Mouse (Mus musculus) midbrain, embryonic 12.5 days (tissue): ENCODE results near the gene Tmco5. TPM values are rescaled to one million over a fixed set of nuclear protein-coding genes. Genes with fewer than 3 reads are reported as not detected.

Experiments used
- ATAC-seq: fragments of 200-750 bp; cut with Nextera tagmentation; 2 replicates; pipeline ENCODE4 v1.8.0; 2017; ENCODE audit warnings: low read depth, moderate TSS enrichment, moderate library complexity; ENCODE audit not compliant: low FRiP score
- H3K27ac ChIP-seq: fragments of 300-500 bp; sonication (generic); replicated peaks from 2 replicates; pipeline ENCODE4 v1.5.1; 2016; ENCODE audit warnings: mild to moderate bottlenecking
- H3K27me3 ChIP-seq: fragments of 300-500 bp; sonication (generic); 2 replicates; pipeline ENCODE4 v1.6.1; 2016; ENCODE audit warnings: mild to moderate bottlenecking
- H3K36me3 ChIP-seq: fragments of 300-500 bp; sonication (generic); 2 replicates; pipeline ENCODE4 v1.6.1; 2016
- H3K4me1 ChIP-seq: fragments of 300-500 bp; sonication (generic); 2 replicates; pipeline ENCODE4 v1.6.1; 2016
- H3K4me2 ChIP-seq: fragments of 300-500 bp; sonication (generic); replicated peaks from 2 replicates; pipeline ENCODE4 v1.6.1; 2016; ENCODE audit warnings: mild to moderate bottlenecking, moderate library complexity
- H3K4me3 ChIP-seq: fragments of 300-500 bp; sonication (generic); 2 replicates; pipeline ENCODE4 v1.5.1; 2016; ENCODE audit warnings: mild to moderate bottlenecking
- H3K9ac ChIP-seq: fragments of 300-500 bp; sonication (generic); replicated peaks from 2 replicates; pipeline ENCODE4 v1.6.1; 2016; ENCODE audit warnings: mild to moderate bottlenecking, moderate library complexity
- H3K9me3 ChIP-seq: fragments of 300-500 bp; sonication (generic); 2 replicates; pipeline ENCODE4 v1.6.1; 2016; ENCODE audit warnings: mild to moderate bottlenecking
- WGBS: fragments of 180-500 bp; shearing (Covaris S2); methylation state at CpG from one replicate; pipeline ENCODE4 v1.1.7; 2016; 5-methylcytosine and 5-hydroxymethylcytosine counted together
- polyA plus RNA-seq: library from polyadenylated mRNA; unstranded; fragments of >200 nt; fragmentation: Nextera tagmentation; extraction: Ambion mirVana; gene quantifications from 2 replicates; pipeline ENCODE4 v1.2.1, GENCODE M21; 2016

Tmco5 gene
- polyA plus RNA-seq: not detected in 2 replicates

- no peak for ATAC-seq
These were observed at the start of gene Tmco5 for GRCm38 (mm10) chr2:116878391-116878790. Gene Tmco5 (plus strand): TSS chr2:116878691.

GRCm38 (mm10) chr2:116831863-116832262 lies 46.6 kb upstream of the Tmco5 start:
- no peak for ATAC-seq
- Histone ChIP-seq H3K9me3 (no peaks in the 10 kb centered on the region), H3K4me1 (no peaks in the 10 kb centered on the region), H3K4me2 (no peak overlapping the region), H3K27ac (no peak overlapping the region), H3K27me3 (no peaks in the 10 kb centered on the region), H3K4me3 (no peak overlapping the region), H3K9ac (no peak overlapping the region), H3K36me3 (no peaks in the 10 kb centered on the region)
- 72% methylated on average over 11 of the region's 11 CpGs for WGBS

More at GRCm38 (mm10) chr2:116878391-116878790, at the start of gene Tmco5:
- Histone ChIP-seq H3K27ac (no peak within 1 kb of the TSS), H3K36me3 (no peaks in the 10 kb centered on the region), H3K4me2 (no peak within 1 kb of the TSS), H3K27me3 (no peaks in the 10 kb centered on the region), H3K4me3 (no peak within 1 kb of the TSS), H3K4me1 (peaks cover 4% of the 10 kb centered on the region; the same call in 1 of the 2 replicates), H3K9ac (no peak within 1 kb of the TSS), H3K9me3 (no peaks in the 10 kb centered on the region)
- 92% methylated on average over 3 of the region's 3 CpGs for WGBS

- no peaks in the 10 kb centered on the region for H3K27me3 ChIP-seq
- H3K4me2 ChIP-seq: no peak overlapping the region
- 21% methylated on average over 3 of the region's 3 CpGs for WGBS
- no peaks in the 10 kb centered on the region for H3K36me3 ChIP-seq
- peaks cover 3% of the 10 kb centered on the region; the same call in 1 of the 2 replicates for H3K4me1 ChIP-seq
- ATAC-seq: no peak
- H3K9me3 ChIP-seq: no peaks in the 10 kb centered on the region
- no peak overlapping the region for H3K27ac ChIP-seq
- H3K4me3 ChIP-seq: no peak overlapping the region
- H3K9ac ChIP-seq: no peak overlapping the region
These were observed 40.7 kb upstream of the Tmco5 start for GRCm38 (mm10) chr2:116837829-116838228.

DNA sequence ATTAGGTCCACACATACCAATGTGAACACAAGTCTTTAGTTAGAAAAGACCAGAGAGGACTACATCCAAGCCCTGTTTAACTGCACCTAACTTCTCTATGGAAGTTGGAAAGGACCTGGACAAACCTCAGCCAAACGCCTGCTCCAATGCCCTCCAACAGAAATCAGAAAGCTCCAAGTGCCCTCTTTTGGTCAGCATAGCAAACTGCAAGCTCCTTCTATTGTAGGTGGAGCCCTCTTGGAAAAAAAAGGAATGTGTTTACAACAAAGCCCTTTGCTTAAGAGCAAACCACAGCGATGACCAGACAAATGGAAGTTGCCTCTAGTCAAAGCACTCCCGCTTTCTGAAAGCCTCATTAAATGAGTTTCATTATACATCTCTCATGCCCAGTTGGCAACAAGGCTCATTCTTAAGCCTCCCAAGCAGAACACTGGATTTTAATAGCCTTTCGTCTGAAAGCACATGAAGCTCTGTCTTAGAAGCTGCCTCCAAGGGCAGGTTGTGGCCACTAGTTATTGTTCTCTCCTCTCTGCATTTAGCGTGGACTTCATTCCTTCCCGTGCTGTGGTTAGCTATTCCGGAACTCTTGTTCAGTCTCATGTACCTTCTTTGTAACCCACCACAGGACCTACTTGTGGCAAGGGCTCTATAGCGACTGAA lies 39.8 kb upstream of the Tmco5 start:
- H3K27me3 ChIP-seq: no peaks in the 10 kb centered on the region
- H3K27ac ChIP-seq: no peak overlapping the region
- H3K9ac ChIP-seq: no peak overlapping the region
- H3K4me2 ChIP-seq: peak overlapping the region; percentile 19; the same call in 1 of the 2 replicates
- WGBS: 29% methylated on average over 8 of the region's 8 CpGs
- H3K4me1 ChIP-seq: peaks cover 3% of the 10 kb centered on the region; the same call in 1 of the 2 replicates
- no peaks in the 10 kb centered on the region for H3K36me3 ChIP-seq
- no peaks in the 10 kb centered on the region for H3K9me3 ChIP-seq
- H3K4me3 ChIP-seq: no peak overlapping the region
- peak; percentile 72 for ATAC-seq

DNA sequence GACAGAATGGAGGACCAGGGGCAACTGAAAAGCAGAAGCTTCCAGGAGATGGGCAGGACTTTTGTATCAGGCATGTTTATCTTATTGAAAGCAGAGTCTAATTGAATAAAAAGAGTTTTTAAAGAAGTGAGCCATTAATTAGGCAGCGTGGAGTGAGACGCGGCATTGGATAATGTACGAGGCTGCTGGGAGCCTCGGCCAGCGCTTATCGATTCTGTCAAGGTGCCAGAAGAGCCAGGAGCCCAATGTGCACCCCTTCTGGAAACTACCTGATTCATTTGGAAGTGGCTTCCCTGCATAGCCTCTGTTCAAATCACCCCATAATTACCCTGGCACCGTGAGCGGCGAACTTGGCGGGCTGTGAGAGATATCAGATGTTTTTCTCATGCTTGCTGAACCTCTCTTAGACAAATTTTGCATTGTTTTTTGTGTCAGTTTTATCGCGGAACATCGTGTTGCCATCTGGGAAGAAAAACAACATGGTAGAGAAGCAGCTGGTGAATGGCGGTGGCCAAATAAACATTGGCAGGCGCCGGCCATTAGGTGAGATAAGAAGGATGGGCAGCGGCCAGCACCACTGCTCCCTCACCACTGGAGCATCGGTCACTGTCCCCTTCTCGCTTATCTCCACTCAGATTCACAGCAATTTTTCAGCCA lies 28.4 kb upstream of the Tmco5 start:
- no peaks in the 10 kb centered on the region; the same call in 1 of the 2 replicates for H3K4me1 ChIP-seq
- no peak overlapping the region for H3K4me2 ChIP-seq
- WGBS: 93% methylated on average over 20 of the region's 20 CpGs
- H3K36me3 ChIP-seq: no peaks in the 10 kb centered on the region
- H3K9me3 ChIP-seq: no peaks in the 10 kb centered on the region
- no peak for ATAC-seq
- no peaks in the 10 kb centered on the region for H3K27me3 ChIP-seq
- H3K9ac ChIP-seq: no peak overlapping the region
- no peak overlapping the region for H3K27ac ChIP-seq
- H3K4me3 ChIP-seq: no peak overlapping the region

DNA sequence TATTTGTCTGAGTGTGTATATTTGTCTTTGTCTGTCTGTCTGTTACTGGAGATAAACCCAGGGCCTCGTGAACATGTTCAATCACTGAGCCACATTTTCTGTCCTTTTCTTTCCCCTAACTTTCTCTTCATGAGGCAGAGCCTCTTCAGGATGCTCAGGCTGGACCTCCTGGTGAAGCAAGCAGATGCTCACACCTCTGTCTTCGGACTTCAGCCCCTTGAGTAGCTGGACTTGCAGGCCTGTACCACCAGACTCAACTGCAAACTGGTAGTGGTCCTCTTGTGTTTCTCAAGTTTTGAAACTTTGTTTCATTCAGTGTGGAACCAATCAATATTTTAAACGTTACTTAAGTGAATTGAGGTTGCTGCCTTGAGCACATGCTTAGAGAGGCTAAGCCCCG lies 27.1 kb upstream of the Tmco5 start:
- WGBS: 83% methylated on average over 4 of the region's 4 CpGs
- no peaks in the 10 kb centered on the region for H3K36me3 ChIP-seq
- ATAC-seq: no peak

GRCm38 (mm10) chr2:116852249-116852648 lies 26.2 kb upstream of the Tmco5 start:
- WGBS: 46% methylated on average over 5 of the region's 5 CpGs
- Histone ChIP-seq H3K36me3 (no peaks in the 10 kb centered on the region), H3K27me3 (no peaks in the 10 kb centered on the region), H3K27ac (no peak overlapping the region), H3K9me3 (no peaks in the 10 kb centered on the region), H3K9ac (no peak overlapping the region), H3K4me1 (no peaks in the 10 kb centered on the region; the same call in 1 of the 2 replicates), H3K4me3 (no peak overlapping the region), H3K4me2 (no peak overlapping the region)
- no peak for ATAC-seq

More for the DNA sequence above, 27.1 kb upstream of the Tmco5 start:
- H3K9ac ChIP-seq: no peak overlapping the region
- no peaks in the 10 kb centered on the region for H3K27me3 ChIP-seq
- no peak overlapping the region for H3K4me2 ChIP-seq
- H3K9me3 ChIP-seq: no peaks in the 10 kb centered on the region
- no peak overlapping the region for H3K27ac ChIP-seq
- H3K4me1 ChIP-seq: no peaks in the 10 kb centered on the region; the same call in 1 of the 2 replicates
- H3K4me3 ChIP-seq: no peak overlapping the region

DNA sequence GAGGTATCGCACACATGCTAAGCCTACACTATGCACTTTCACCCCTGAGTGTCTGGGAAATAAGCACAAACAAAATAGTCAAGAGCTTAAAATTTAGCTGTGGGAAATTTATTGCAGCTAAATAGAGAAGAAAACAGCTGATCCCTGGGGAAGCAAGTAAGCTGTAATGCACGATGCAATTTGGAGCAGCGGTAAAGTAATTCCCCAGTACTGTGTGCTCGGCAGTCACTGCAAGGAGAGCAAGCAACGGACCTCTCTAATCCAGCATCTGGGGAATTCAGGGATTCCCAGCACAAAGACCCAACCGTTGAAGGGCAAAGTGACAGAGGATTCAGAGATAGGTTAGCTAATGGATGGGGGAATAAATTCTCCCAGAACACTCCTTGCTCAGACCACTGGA lies 19.8 kb upstream of the Tmco5 start:
- ATAC-seq: no peak

DNA sequence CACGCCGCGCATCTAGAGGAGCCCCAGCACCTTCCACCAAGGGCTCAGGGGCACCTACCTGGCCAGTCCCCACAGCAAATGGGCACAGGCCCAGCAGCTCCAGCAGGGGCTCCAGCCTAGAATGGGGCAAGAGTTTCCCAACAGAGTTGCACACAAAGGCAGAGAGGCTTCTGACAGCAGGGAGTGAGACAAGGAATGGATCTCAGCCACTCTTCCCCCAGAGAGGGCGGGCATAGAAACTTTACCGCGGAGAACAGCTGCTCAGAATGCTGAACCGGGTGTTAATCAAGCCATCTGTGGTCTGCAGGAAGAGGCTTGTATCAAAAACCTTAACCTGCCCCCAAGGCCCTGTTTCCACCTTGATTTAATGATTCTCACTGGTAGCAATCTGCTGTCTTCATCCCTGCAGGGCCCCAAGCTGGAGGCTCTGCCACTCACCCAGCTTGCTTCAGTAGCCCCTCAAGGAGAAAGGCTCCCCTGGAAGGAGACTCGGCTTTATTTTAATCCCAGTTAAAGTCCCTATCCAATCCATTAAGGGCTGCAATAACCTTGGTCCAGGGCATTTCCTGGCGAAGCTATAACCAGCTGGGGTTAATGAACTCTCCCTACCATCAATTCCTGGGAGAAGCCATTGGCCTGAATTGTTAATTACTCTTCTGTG lies 1.4 kb upstream of the Tmco5 start:
- H3K4me1 ChIP-seq: peaks cover 4% of the 10 kb centered on the region; the same call in 1 of the 2 replicates
- H3K27ac ChIP-seq: 0 out of 2 replicates have a peak overlapping the region, but pooled peaks have one; percentile 15
- H3K4me3 ChIP-seq: no peak overlapping the region
- H3K9me3 ChIP-seq: no peaks in the 10 kb centered on the region
- no peaks in the 10 kb centered on the region for H3K27me3 ChIP-seq
- ATAC-seq: 0 out of 2 replicates have a peak, but pooled peaks have one; percentile 19
- 34% methylated on average over 9 of the region's 9 CpGs for WGBS
- H3K36me3 ChIP-seq: no peaks in the 10 kb centered on the region
- no peak overlapping the region for H3K9ac ChIP-seq
- no peak overlapping the region for H3K4me2 ChIP-seq

More for the DNA sequence above, 19.8 kb upstream of the Tmco5 start:
- Histone ChIP-seq H3K9ac (no peak overlapping the region), H3K27me3 (no peaks in the 10 kb centered on the region), H3K4me2 (no peak overlapping the region), H3K27ac (no peak overlapping the region), H3K4me3 (no peak overlapping the region), H3K9me3 (no peaks in the 10 kb centered on the region), H3K36me3 (no peaks in the 10 kb centered on the region), H3K4me1 (no peaks in the 10 kb centered on the region)
- 71% methylated on average over 6 of the region's 6 CpGs for WGBS

DNA sequence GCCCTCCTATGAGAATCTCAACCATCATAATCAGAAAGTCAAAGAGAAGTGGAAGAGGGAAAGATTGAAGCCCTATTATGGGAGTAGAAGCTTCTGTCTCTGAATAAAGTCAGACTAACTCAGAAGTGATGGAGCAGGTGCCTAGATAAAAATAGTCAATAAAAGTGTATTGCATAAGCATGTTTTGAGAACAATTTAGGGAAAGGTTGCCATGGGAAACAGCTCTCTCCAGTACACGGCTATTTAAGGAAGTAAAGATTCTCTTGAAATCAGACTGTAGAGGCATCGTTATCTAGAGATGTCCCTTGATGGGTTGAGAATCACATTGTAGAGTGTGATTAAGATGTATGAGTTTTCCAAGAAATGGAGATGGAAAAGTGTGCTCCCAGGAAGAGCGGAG lies 1.2 kb downstream of the Tmco5 start:
- Histone ChIP-seq H3K27me3 (no peaks in the 10 kb centered on the region), H3K4me1 (peaks cover 4% of the 10 kb centered on the region; the same call in 1 of the 2 replicates), H3K9me3 (no peaks in the 10 kb centered on the region), H3K4me2 (no peak overlapping the region), H3K9ac (no peak overlapping the region), H3K36me3 (no peaks in the 10 kb centered on the region), H3K27ac (no peak overlapping the region), H3K4me3 (no peak overlapping the region)
- ATAC-seq: no peak
- WGBS: 90% methylated on average over 3 of the region's 3 CpGs

DNA sequence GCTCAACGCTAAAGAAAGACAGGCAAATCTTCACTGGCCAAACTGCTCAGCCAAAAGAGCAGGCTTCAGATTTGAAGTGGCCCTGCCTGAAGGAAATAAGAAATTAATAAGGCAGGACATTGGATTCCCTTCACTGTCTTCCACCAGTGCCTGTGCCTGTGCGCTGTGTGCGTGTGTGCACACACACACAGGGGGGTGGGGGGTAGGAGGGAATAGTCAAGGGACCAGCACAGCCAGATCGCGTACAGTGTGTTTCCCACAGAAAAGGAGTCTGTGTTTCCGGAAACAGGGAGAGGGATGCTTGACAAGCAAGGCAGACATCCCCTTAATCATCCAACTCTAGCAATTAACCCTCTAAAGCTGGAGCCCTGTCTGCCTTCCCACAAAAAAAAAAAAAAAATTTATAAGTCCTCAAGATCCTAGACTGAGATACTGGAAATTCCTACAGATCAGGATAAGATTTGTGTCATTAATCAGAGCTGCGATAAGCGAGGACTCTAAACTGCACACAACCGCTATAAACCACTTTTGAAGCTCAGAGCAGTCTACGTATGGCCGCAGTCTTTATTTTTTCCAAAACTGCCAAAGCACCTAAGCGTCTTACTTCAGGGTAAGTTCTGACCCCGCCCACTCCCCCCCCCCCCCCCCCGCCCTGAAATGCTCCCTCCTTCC lies 15.0 kb downstream of the Tmco5 start:
- H3K27me3 ChIP-seq: peaks cover 18% of the 10 kb centered on the region
- WGBS: 46% methylated on average over 13 of the region's 14 CpGs
- H3K4me2 ChIP-seq: peak overlapping the region; percentile 67
- no peak overlapping the region for H3K27ac ChIP-seq
- H3K36me3 ChIP-seq: no peaks in the 10 kb centered on the region
- peak; percentile 55 for ATAC-seq
- H3K9me3 ChIP-seq: no peaks in the 10 kb centered on the region
- no peak overlapping the region for H3K9ac ChIP-seq
- H3K4me1 ChIP-seq: peaks cover 4% of the 10 kb centered on the region; the same call in 1 of the 2 replicates
- peak overlapping the region; percentile 39 for H3K4me3 ChIP-seq
